Mouse (Mus musculus) cerebellum, postnatal 25 days (tissue): ENCODE measurements around the gene Ecsit.
"Not testable (repeated sequence)": the region's sequence is repeated elsewhere in the genome, so short reads cannot be mapped to it uniquely, and the experiment has no call there.

Experiments used
- DNase-seq, 2 experiments: peaks; one replicate each; pipeline ENCODE4 v3.0.0; 2021; ENCODE audit warnings: mixed read lengths in 2 of 2

Ecsit gene

GRCm38 (mm10) chr9:22089281-22089680, 4.0 kb upstream of the Ecsit start:
- DNase-seq = no peak

- DNase-seq = no peak
Measured at GRCm38 (mm10) chr9:22087034-22087618, 1.9 kb upstream of the Ecsit start.

GRCm38 (mm10) chr9:22086012-22086411, 774 bp upstream of the Ecsit start:
- no peak for DNase-seq

GRCm38 (mm10) chr9:22084667-22085021, 594 bp downstream of the Ecsit start:
- DNase-seq = no peak

GRCm38 (mm10) chr9:22076223-22076622, 9.0 kb downstream of the Ecsit start:
- DNase-seq = no peak

GRCm38 (mm10) chr9:22075778-22076177, 9.5 kb downstream of the Ecsit start:
- not testable (repeated sequence) for DNase-seq

- peak; percentile 27 to 56 for DNase-seq
Measured at GRCm38 (mm10) chr9:22072276-22072675, 13.0 kb downstream of the Ecsit start.

- peak; percentile 98 for DNase-seq
Measured at GRCm38 (mm10) chr9:22070791-22071573, 14.3 kb downstream of the Ecsit start, which contains the start of the genes Gm49318 and Zfp653. TSS of gene Gm49318 (minus strand) at chr9:22071259. TSS of gene Zfp653 (minus strand) at chr9:22071376.

- DNase-seq = no peak
Measured at GRCm38 (mm10) chr9:22069881-22070553, 15.2 kb downstream of the Ecsit start.

GRCm38 (mm10) chr9:22067195-22067594, 18.0 kb downstream of the Ecsit start:
- DNase-seq = peak in 1 of 2 experiments; percentile 10

- peak; percentile 69 to 82 for DNase-seq
Measured at GRCm38 (mm10) chr9:22066433-22066832, 18.8 kb downstream of the Ecsit start.

- no peak for DNase-seq
Measured at GRCm38 (mm10) chr9:22065642-22066041, 19.6 kb downstream of the Ecsit start.

GRCm38 (mm10) chr9:22064341-22064740, 20.9 kb downstream of the Ecsit start:
- DNase-seq = peak; percentile 96

- DNase-seq = peak; percentile 76 to 79
Measured at GRCm38 (mm10) chr9:22061339-22061738, 23.9 kb downstream of the Ecsit start.

GRCm38 (mm10) chr9:22058011-22058424, 27.2 kb downstream of the Ecsit start:
- peak; percentile 79 to 84 for DNase-seq

- peak in 1 of 2 experiments; percentile 39 for DNase-seq
Measured at GRCm38 (mm10) chr9:22057031-22057517, 28.2 kb downstream of the Ecsit start.

- DNase-seq = peak in 1 of 2 experiments; percentile 24
Measured at GRCm38 (mm10) chr9:22056303-22056910, 28.8 kb downstream of the Ecsit start.

- DNase-seq = peak; percentile 49 to 52
Measured at GRCm38 (mm10) chr9:22055713-22056112, 29.5 kb downstream of the Ecsit start.

GRCm38 (mm10) chr9:22054411-22055076, 30.7 kb downstream of the Ecsit start:
- DNase-seq = peak; percentile 83 to 89

GRCm38 (mm10) chr9:22053657-22054056, 31.6 kb downstream of the Ecsit start:
- DNase-seq = no peak

GRCm38 (mm10) chr9:22051958-22052254, 33.3 kb downstream of the Ecsit start, which contains the start of gene Elavl3:
TSS of gene Elavl3 (minus strand) at chr9:22052023.
- DNase-seq = peak; percentile 94 to 96

- DNase-seq = peak; percentile 71 to 79
Measured at GRCm38 (mm10) chr9:22051161-22051957, 33.9 kb downstream of the Ecsit start.
